Mouse (Mus musculus) frontal cortex, postnatal 14 days (tissue): ENCODE measurements at regions not wholly inside any gene's neighbourhood (a gene's known extent, or its start where the extent isn't known, plus 50 kb on each side); places are given as distances from the start of the nearest gene placed in this dataset.
"Not testable (repeated sequence)": the region's sequence is repeated elsewhere in the genome, so short reads cannot be mapped to it uniquely, and the experiment has no call there.

Experiments used
- DNase-seq, 2 experiments: peaks; one replicate each; pipeline ENCODE4 v3.0.0; 2022; ENCODE audit warnings: low spot score in 2 of 2

GRCm38 (mm10) chr7:60492028-60492995 lies 352.3 kb upstream of the Snrpn start:
- peak; percentile 19 to 22 for DNase-seq

GRCm38 (mm10) chr7:60487839-60488454 lies 347.9 kb upstream of the Snrpn start:
- not testable (repeated sequence) for DNase-seq

- peak in 1 of 2 experiments; percentile 3 for DNase-seq
Observed at GRCm38 (mm10) chr7:60450074-60450603, 310.1 kb upstream of the Snrpn start.

- DNase-seq = not testable (repeated sequence)
Observed at GRCm38 (mm10) chr7:60449239-60450073, 309.4 kb upstream of the Snrpn start.

- no peak for DNase-seq
Observed at GRCm38 (mm10) chr7:60438781-60439180, 298.8 kb upstream of the Snrpn start.

- peak; percentile 11 to 14 for DNase-seq
Observed at GRCm38 (mm10) chr7:60391011-60391863, 251.2 kb upstream of the Snrpn start.

- not testable (repeated sequence) for DNase-seq
Observed at GRCm38 (mm10) chr7:60386957-60387356, 246.9 kb upstream of the Snrpn start.

GRCm38 (mm10) chr7:60374001-60374400 lies 234.0 kb upstream of the Snrpn start:
- DNase-seq = not testable (repeated sequence)

GRCm38 (mm10) chr7:60352206-60352605 lies 212.2 kb upstream of the Snrpn start:
- DNase-seq = not testable (repeated sequence)
